Mouse (Mus musculus): ENCODE measurements around the gene Pip5kl1.

GRCm38 (mm10) chr2:32553592-32554148 is 20.9 kb upstream of the Pip5kl1 start:
- TF ChIP-seq CTCF (IDR thresholded peaks at IDR 0.05; ENCODE audit: low read depth, low read length) (no peak), EP300 (IDR thresholded peaks at IDR 0.05; ENCODE audit: insufficient read depth, low read depth, low read length) (no peak)

Data from ES-Bruce4 (cell line).